Mouse (Mus musculus) midbrain, postnatal 0 days (tissue): Measurements from ENCODE around the gene Mgll. TPM values are rescaled to one million over a fixed set of nuclear protein-coding genes. Genes with fewer than 3 reads are reported as not detected.

Source experiments
- ATAC-seq: fragments of 200-750 bp; cut with Nextera tagmentation; 2 replicates; pipeline ENCODE4 v1.8.0; 2017; ENCODE audit warnings: moderate number of reproducible peaks, mild to moderate bottlenecking, moderate TSS enrichment, moderate library complexity; ENCODE audit not compliant: low FRiP score
- DNase-seq: peaks from one replicate; pipeline ENCODE4 v3.0.0-alpha.2; 2015; ENCODE audit warnings: low spot score
- H3K27ac ChIP-seq: fragments of 300-500 bp; sonication (generic); 2 replicates; pipeline ENCODE4 v1.5.1; 2014; ENCODE audit warnings: low read depth, mild to moderate bottlenecking, low read length, mixed read lengths
- H3K27me3 ChIP-seq: fragments of 300-500 bp; sonication (generic); 2 replicates; pipeline ENCODE4 v1.6.1; 2014; ENCODE audit warnings: low read length, control low read depth, mixed read lengths; ENCODE audit not compliant: insufficient read depth
- H3K36me3 ChIP-seq: fragments of 300-500 bp; sonication (generic); 2 replicates; pipeline ENCODE4 v1.6.1; 2014; ENCODE audit warnings: low read length, control low read depth, mixed read lengths; ENCODE audit not compliant: insufficient read depth
- H3K4me1 ChIP-seq: fragments of 300-500 bp; sonication (generic); 2 replicates; pipeline ENCODE4 v1.6.1; 2014; ENCODE audit warnings: mild to moderate bottlenecking, control low read depth, antibody characterized with exemption, low read length, mixed read lengths; ENCODE audit not compliant: insufficient read depth
- H3K4me2 ChIP-seq: fragments of 300-500 bp; sonication (generic); 2 replicates; pipeline ENCODE4 v1.6.1; 2014; ENCODE audit warnings: low read depth, mild to moderate bottlenecking, low read length, mixed read lengths; ENCODE audit not compliant: poor library complexity, severe bottlenecking
- H3K4me3 ChIP-seq: fragments of 300-500 bp; sonication (generic); 2 replicates; pipeline ENCODE4 v1.5.1; 2014; ENCODE audit warnings: low read depth, mild to moderate bottlenecking, low read length, moderate library complexity
- H3K9ac ChIP-seq: fragments of 300-500 bp; sonication (generic); replicated peaks from 2 replicates; pipeline ENCODE4 v1.6.1; 2014; ENCODE audit warnings: mild to moderate bottlenecking, low read length, moderate library complexity, mixed read lengths; ENCODE audit not compliant: poor library complexity, severe bottlenecking
- H3K9me3 ChIP-seq: fragments of 300-500 bp; sonication (generic); 2 replicates; pipeline ENCODE4 v1.6.1; 2016; ENCODE audit warnings: low read length, control low read depth
- CTCF ChIP-seq: IDR thresholded peaks from 2 replicates; pipeline ENCODE4 v1.5.1; 2016; ENCODE audit warnings: antibody characterized with exemption, mild to moderate bottlenecking
- WGBS: fragments of 180-500 bp; shearing (Covaris S2); extraction: QIAGEN DNeasy Blood & Tissue Kit; methylation state at CpG from one replicate; pipeline ENCODE4 v1.1.7; 2014; 5-methylcytosine and 5-hydroxymethylcytosine counted together
- polyA plus RNA-seq: library from polyadenylated mRNA; unstranded; fragments of >200 nt; fragmentation: Nextera tagmentation; extraction: Ambion mirVana; gene quantifications from 2 replicates; pipeline ENCODE4 v1.2.1, GENCODE M21; 2015
- total RNA-seq: library from RNA; depleted of rRNA; stranded (reverse); fragments of >200 nt; gene quantifications from 2 replicates; pipeline ENCODE4 v1.2.3, GENCODE M21; 2014

Gene Mgll
- total and polyA plus RNA-seq, 2 experiments from 2014 or later = 50.6 to 62.3 TPM

DNA sequence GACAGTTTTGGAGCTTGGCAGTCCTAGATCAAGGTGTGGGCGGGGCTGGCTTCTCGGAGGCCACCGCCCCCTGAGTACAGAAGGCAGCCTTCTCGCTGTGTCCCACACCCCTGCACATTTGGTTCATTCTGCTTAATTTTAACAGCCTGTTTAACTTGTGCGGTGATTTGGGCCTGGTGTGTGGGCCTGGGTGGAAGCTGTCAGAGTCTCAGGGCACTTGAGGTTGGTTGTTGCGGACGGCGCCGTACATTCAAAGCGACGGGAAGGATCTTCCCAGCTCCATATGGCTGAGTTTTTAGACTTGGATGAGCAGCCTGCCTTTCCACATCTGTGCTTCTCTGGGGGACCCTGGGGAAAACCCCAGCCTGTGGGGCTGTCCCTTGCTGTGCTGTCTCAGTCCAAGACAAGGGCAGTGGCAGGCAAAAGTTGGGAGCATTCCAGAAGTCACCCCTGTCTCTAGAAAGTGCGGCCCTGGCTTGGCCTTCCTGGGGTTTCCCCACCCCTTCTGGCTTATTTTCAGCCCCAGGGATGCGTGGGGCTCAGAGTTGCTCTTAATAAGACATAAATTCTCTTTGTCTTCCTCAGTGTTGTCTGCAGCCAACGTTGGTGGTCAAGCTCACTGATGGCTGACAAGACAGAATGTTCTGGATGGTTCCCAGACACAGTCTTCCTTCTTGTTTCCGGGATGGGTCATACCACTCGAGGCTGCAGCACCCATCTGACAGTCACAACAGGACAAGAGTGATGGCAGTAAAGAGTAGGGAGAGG, 12.7 kb downstream of the Mgll start:
- no peak for TF ChIP-seq CTCF
- Histone ChIP-seq H3K27me3 (no peaks in the 10 kb centered on the region), H3K36me3 (no peaks in the 10 kb centered on the region), H3K4me1 (peaks cover 6% of the 10 kb centered on the region; the same call in 1 of the 2 replicates), H3K4me2 (no peak overlapping the region), H3K4me3 (no peak overlapping the region), H3K9ac (no peak overlapping the region), H3K9me3 (no peaks in the 10 kb centered on the region), H3K27ac (no peak overlapping the region)
- DNase-seq (no peak), ATAC-seq (no peak)
- 73% methylated on average over 16 of the region's 16 CpGs for WGBS

- no peak for DNase-seq
- WGBS = 82% methylated on average over 6 of the region's 6 CpGs
- H3K4me2 ChIP-seq = no peak overlapping the region
- peaks cover 6% of the 10 kb centered on the region; the same call in 1 of the 2 replicates for H3K4me1 ChIP-seq
- no peaks in the 10 kb centered on the region for H3K27me3 ChIP-seq
- H3K4me3 ChIP-seq = no peak overlapping the region
- H3K36me3 ChIP-seq = no peaks in the 10 kb centered on the region
- H3K9me3 ChIP-seq = no peaks in the 10 kb centered on the region
- no peak overlapping the region for H3K9ac ChIP-seq
- no peak for TF ChIP-seq CTCF
- H3K27ac ChIP-seq = no peak overlapping the region
- no peak for ATAC-seq
Observed at GRCm38 (mm10) chr6:88737509-88737888, 13.3 kb downstream of the Mgll start.

DNA sequence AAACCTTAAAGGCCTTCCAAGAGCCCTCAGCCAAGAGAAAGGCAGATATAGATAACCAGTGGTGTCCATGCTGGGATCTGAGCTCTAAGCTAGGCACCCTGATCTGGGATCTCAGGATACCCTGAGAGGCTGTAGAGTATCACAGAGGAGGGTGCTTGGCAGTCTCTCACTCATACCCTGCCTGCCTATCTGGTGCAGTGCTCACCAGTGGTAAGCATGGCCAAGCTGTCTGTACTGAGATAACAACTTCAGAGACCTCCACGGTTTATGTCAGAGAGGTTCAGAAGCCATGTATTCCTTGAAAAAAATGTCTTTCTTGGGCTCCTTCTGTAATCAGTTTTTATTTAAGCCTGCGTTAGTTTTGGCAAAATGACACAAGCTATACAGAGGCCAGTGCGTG, 16.8 kb downstream of the Mgll start:
- no peaks in the 10 kb centered on the region for H3K27me3 ChIP-seq
- no peak overlapping the region for H3K4me3 ChIP-seq
- H3K4me2 ChIP-seq = no peak overlapping the region
- no peak for TF ChIP-seq CTCF
- no peak overlapping the region for H3K27ac ChIP-seq
- no peak for ATAC-seq
- no peaks in the 10 kb centered on the region for H3K9me3 ChIP-seq
- no peaks in the 10 kb centered on the region for H3K36me3 ChIP-seq
- WGBS = 89% methylated on average over 3 of the region's 3 CpGs
- H3K9ac ChIP-seq = no peak overlapping the region
- no peaks in the 10 kb centered on the region for H3K4me1 ChIP-seq
- no peak for DNase-seq

- H3K27ac ChIP-seq = no peak overlapping the region
- no peaks in the 10 kb centered on the region for H3K36me3 ChIP-seq
- no peak overlapping the region for H3K9ac ChIP-seq
- ATAC-seq = no peak
- H3K4me1 ChIP-seq = no peaks in the 10 kb centered on the region
- no peaks in the 10 kb centered on the region for H3K27me3 ChIP-seq
- 83% methylated on average over 3 of the region's 3 CpGs for WGBS
- no peak overlapping the region for H3K4me3 ChIP-seq
- no peak overlapping the region for H3K4me2 ChIP-seq
- no peaks in the 10 kb centered on the region for H3K9me3 ChIP-seq
- no peak for TF ChIP-seq CTCF
- DNase-seq = peak; percentile 54
Observed at GRCm38 (mm10) chr6:88741791-88742190, 17.6 kb downstream of the Mgll start.

DNA sequence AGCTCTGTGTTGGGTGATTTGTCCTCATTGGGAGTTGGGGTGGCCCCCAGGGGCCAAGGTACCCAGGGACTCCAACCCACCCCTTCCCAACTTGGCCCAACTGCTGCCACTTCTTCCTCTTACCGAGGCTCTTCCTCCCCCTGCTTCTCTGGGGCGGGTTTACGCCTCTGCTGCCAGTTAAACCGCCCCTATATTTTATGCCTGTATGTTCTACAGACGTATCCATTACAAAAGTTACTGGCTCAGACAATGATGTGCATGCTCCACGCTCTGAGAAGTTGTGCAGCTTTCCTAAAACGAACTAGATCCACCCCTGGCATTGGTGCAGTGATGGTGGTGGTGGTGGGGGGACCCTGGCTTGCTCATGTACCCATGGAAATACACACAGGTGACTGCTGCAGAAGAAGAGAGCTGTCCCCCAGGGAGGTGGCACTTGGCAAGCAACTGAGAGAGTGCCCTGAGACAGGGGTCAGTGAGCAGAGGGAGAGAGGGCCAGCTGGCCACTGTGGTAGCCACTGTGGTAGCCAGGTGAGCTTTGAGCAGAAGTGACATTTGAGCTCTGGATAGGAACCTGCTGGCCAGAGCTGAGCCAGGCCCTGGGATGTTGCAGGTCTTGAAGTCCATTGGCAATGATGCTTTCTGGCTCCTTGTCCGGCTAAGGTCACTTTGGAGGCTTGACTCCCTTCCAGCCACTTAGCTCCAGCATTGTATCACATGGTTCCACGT, 18.2 kb downstream of the Mgll start:
- no peak for ATAC-seq
- no peak for TF ChIP-seq CTCF
- Histone ChIP-seq H3K36me3 (no peaks in the 10 kb centered on the region), H3K4me2 (no peak overlapping the region), H3K4me3 (no peak overlapping the region), H3K4me1 (no peaks in the 10 kb centered on the region), H3K9ac (no peak overlapping the region), H3K27ac (no peak overlapping the region), H3K9me3 (no peaks in the 10 kb centered on the region), H3K27me3 (no peaks in the 10 kb centered on the region)
- DNase-seq = no peak
- 79% methylated on average over 9 of the region's 9 CpGs for WGBS
